Mouse (Mus musculus): ENCODE data around the gene 9930021J03Rik.

GRCm38 (mm10) chr19:29805917-29806785 is at the start of gene 9930021J03Rik:
- no peak for TF ChIP-seq GATA1 (IDR thresholded peaks at IDR 0.05; ENCODE audit: borderline replicate concordance, low read length)
- no peak for TF ChIP-seq FLI1 (IDR thresholded peaks at IDR 0.05; ENCODE audit: low read length)
